ENCODE assay signal across 49 mouse cellular contexts in the genomic region with DNA sequence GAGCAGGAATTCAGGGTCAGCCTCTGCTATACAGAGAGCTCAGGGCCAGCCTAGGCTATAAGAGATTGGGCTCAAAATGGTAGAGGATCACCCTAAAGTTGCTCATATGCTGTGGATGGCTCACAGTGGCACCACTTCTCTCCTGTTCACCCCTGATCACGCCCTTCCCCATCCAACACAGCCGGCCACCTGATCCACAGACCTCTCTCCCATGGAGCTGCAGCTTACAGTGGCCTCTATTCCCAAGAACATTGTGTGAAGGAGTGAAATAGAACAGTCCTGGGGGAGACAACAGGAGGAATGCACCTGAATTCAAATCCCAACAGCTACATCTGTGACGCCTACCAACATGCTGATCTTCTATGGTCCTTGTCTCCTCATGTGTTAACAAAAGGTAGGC. TPM values are rescaled to one million over a fixed set of nuclear protein-coding genes. Genes with fewer than 3 reads are reported as not detected.
"Had no signal": no experiment of that assay in that cellular context is flagged by ENCODE, and none has a peak within 500 bp of the region (broad histone marks: within the 10 kb centered on the region; RNA-seq: fewer than 3 reads in every experiment).

A gene (plus strand): TSS at position 301 of the 400 bp plus-strand sequence.

- H3K4me2 ChIP-seq: heart, embryonic 11.5 days; heart, embryonic 12.5 days; heart, embryonic 13.5 days; heart, embryonic 15.5 days; hindbrain, embryonic 12.5 days; hindbrain, embryonic 14.5 days; hindbrain, embryonic 15.5 days; intestine, embryonic 15.5 days; kidney, embryonic 15.5 days had no signal

- H3K27me3 ChIP-seq: hindbrain, embryonic 15.5 days had no signal

- H3K36me3 ChIP-seq: heart, embryonic 10.5 days; heart, embryonic 12.5 days; heart, embryonic 13.5 days; heart, embryonic 15.5 days; hindbrain, embryonic 12.5 days; hindbrain, embryonic 15.5 days; intestine, embryonic 15.5 days; kidney, embryonic 15.5 days had no signal

- DNase-seq: heart, postnatal 10 days; heart, postnatal 14 days; heart, postnatal 36 days; heart, postnatal 4 days; kidney, adult 11 months; kidney, adult 18-20 months; kidney, adult 2 months; kidney, adult 8-10 months; kidney, adult 9 months; kidney, postnatal 10 days; kidney, postnatal 14 days; kidney, postnatal 25 days; kidney, postnatal 36 days; kidney, postnatal 4 days; layer of hippocampus, adult 9-11 months; layer of hippocampus, postnatal 36 days had no signal

- H3K9me3 ChIP-seq: heart, embryonic 10.5 days; heart, embryonic 12.5 days; heart, embryonic 13.5 days; heart, embryonic 15.5 days; hindbrain, embryonic 12.5 days; hindbrain, embryonic 15.5 days; intestine, embryonic 15.5 days had no signal

- H3K27ac ChIP-seq: heart, embryonic 10.5 days; heart, embryonic 13.5 days; heart, embryonic 15.5 days; hindbrain, embryonic 14.5 days; hindbrain, embryonic 15.5 days; intestine, embryonic 15.5 days; kidney, embryonic 15.5 days; kidney, postnatal 0 days; layer of hippocampus, adult 2 months; left cerebral cortex, adult 2 months had no signal

- H3K9ac ChIP-seq: heart, embryonic 12.5 days; heart, embryonic 13.5 days; heart, embryonic 15.5 days; hindbrain, embryonic 12.5 days; hindbrain, embryonic 14.5 days; hindbrain, embryonic 15.5 days; intestine, embryonic 15.5 days; kidney, embryonic 15.5 days had no signal

- ATAC-seq: hindbrain, embryonic 16.5 days; hindbrain, postnatal 0 days; inflammation-experienced regulatory T-cells, adult 6 months; intestine, embryonic 15.5 days; intestine, embryonic 16.5 days; intestine, postnatal 0 days had no signal

- H3K4me3 ChIP-seq: heart, embryonic 10.5 days; heart, embryonic 12.5 days; heart, embryonic 13.5 days; heart, embryonic 15.5 days; hindbrain, embryonic 12.5 days; hindbrain, embryonic 15.5 days; intestine, embryonic 15.5 days; kidney, embryonic 15.5 days; layer of hippocampus, adult 2 months; left cerebral cortex, adult 2 months had no signal

RNA-seq across cellular contexts. Expression of the gene that starts here (rescaled TPM):
- total RNA-seq: heart, postnatal 10 days; heart, postnatal 14 days; heart, postnatal 25 days; heart, postnatal 36 days; heart, postnatal 4 days; hematopoietic stem cell, adult 5-6 weeks; layer of hippocampus, adult 18-20 months; layer of hippocampus, adult 2 months; layer of hippocampus, adult 8-10 months; layer of hippocampus, postnatal 10 days; layer of hippocampus, postnatal 14 days; layer of hippocampus, postnatal 25 days; layer of hippocampus, postnatal 36 days; left cerebral cortex, adult 18-20 months; left cerebral cortex, adult 2 months; left cerebral cortex, adult 8-10 months had no signal
- polyA plus RNA-seq: heart, embryonic 10.5 days; heart, embryonic 11.5 days; heart, embryonic 12.5 days; heart, embryonic 13.5 days; heart, embryonic 14.5 days; heart, embryonic 15.5 days; heart, embryonic 16.5 days; heart, postnatal 0 days; hindbrain, embryonic 12.5 days; hindbrain, embryonic 14.5 days; hindbrain, embryonic 15.5 days; hindbrain, embryonic 16.5 days; hindbrain, postnatal 0 days; inflammation-experienced regulatory T-cells, adult 6 months; intestine, embryonic 14.5 days; intestine, postnatal 0 days; kidney, adult 2 months; kidney, embryonic 16.5 days; kidney, postnatal 0 days; large intestine, adult 2 months had no signal
